Mouse (Mus musculus) ES-CJ7 (cell line): ENCODE measurements at regions not wholly inside any gene's neighbourhood (a gene's known extent, or its start where the extent isn't known, plus 50 kb on each side); places are given as distances from the start of the nearest gene placed in this dataset.

Experiments
- DNase-seq: peaks from one replicate; pipeline ENCODE4 v3.0.0; 2011; ENCODE audit warnings: low read depth, low spot score

GRCm38 (mm10) chr11:112886139-112886538 lies 104.1 kb downstream of the Sox9 start:
- DNase-seq = no peak

GRCm38 (mm10) chr11:112889760-112890159 lies 107.7 kb downstream of the Sox9 start:
- DNase-seq = no peak

GRCm38 (mm10) chr11:112897597-112897996 lies 115.6 kb downstream of the Sox9 start:
- no peak for DNase-seq

DNA sequence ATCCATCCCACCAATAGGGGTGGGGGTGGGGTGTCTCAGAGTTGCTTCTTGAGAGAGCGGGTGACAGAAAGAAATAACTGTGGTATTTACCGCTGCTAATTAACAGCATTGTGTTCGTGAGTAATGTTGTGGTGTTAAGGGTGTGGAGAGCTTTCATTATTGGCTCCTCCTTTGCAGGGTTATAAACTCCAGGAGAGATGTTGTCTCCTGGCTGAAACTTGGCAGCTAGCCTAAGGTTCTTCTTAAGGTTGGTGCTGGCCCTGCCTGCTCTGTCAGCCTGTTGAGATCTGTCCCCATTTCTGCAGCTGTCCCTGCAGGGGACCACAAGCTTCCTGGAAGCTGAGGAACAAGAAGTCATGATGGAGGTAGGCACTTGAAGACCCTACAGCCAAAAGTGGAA lies 120.6 kb downstream of the Sox9 start:
- DNase-seq = no peak

DNA sequence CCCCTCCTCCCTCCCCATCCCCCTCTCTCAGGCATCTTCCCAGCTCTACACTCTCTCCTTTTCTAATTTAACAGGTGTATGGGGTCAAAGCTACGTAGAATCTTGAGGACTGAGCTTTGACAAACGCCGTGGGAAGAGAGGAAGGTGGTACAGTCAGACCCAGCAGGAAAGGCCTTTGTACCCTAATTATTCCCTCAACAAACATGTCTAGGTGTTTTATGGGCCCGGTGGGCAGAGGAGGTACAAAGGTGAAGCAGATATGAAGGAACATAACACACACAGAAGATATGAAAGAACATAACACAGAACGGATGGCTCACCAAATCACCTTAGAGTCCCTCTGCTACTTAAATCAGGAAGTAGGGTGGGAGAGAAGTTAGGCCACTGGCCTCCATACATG lies 128.3 kb downstream of the Sox9 start:
- DNase-seq = no peak

DNA sequence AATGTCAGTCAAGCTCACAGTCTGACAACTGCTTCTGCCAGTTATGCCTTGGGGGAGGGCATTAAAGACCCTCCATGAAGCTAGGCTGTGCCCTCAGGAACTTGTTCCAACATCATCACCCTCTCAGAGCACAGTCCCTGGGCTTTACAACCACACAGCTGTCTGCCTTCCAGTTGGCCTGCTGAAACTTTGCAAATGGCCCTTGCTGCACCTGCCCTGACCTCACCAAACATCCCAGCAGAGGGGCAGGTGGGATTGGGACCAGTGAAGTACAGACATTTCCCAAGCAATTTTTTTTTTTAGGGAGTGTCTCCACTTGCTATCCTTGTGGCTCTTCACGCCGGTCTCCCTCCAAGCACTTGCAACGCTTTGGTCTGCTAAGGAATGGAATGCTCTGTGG lies 130.9 kb downstream of the Sox9 start:
- no peak for DNase-seq

- DNase-seq = no peak
Observed at GRCm38 (mm10) chr11:112916923-112917322, 134.9 kb downstream of the Sox9 start.

- DNase-seq = no peak
Observed at GRCm38 (mm10) chr11:112920131-112920530, 138.1 kb downstream of the Sox9 start.

GRCm38 (mm10) chr11:112924577-112924976 lies 142.6 kb downstream of the Sox9 start:
- no peak for DNase-seq

DNA sequence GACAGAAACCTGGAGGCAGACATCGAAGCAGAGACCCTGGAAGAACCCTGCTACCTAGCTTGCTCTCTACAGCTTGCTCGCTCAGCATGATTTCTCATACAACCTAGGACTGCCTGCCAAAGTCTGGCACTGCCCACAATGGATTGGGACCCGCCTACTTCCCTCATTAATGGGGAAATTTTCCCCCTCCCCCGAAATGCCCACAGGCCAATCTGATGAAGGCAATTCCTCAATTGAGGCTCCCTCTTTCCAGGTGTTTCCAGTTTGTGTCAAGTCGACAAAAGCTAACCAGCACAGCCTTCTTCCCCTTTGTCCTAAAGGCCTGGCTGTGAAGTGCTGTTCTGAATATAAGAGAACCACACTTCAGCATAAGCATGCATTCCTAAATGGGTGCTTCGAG lies 143.1 kb downstream of the Sox9 start:
- DNase-seq = peak; percentile 20

GRCm38 (mm10) chr11:112926330-112927025 lies 144.5 kb downstream of the Sox9 start:
- no peak for DNase-seq

GRCm38 (mm10) chr11:112930186-112930808 lies 148.3 kb downstream of the Sox9 start:
- no peak for DNase-seq

DNA sequence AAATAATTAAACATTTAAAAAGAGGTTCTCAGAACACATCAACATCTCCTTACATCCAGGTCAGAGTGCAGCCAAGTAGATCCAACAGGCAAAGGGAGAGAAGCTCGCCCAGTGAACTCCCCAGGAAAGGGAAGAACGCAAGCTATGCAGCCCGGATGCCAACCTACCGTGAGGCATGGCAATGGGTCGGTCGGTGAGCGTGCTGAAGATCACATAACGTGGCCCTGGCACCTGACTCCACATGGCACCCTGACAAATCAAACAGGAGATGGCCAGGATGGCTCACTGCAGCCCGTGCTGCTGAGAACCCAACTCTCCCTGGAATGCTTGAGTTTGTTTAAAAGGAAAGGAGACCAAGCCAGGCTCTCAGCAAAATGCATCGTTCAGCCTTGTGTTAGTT lies 156.0 kb downstream of the Sox9 start:
- no peak for DNase-seq

DNA sequence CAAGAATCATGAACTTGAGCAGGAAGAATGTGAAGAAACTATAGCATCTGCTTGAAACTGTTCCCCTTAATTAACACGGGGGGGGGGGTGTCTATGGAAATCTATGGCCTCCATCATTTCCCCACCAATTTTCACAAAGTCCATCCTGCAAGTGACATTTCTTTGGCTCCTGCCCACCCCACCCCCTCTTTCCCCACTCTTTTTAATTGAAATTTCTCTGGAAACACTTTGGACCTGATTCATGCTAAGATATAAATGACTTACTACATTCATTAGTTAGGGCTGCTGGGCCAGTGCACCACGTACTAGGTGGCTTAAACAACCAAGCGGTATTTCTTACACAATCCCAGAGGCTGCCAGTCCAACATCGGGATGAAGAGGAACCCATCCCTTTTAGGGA lies 169.4 kb downstream of the Sox9 start:
- DNase-seq = no peak

DNA sequence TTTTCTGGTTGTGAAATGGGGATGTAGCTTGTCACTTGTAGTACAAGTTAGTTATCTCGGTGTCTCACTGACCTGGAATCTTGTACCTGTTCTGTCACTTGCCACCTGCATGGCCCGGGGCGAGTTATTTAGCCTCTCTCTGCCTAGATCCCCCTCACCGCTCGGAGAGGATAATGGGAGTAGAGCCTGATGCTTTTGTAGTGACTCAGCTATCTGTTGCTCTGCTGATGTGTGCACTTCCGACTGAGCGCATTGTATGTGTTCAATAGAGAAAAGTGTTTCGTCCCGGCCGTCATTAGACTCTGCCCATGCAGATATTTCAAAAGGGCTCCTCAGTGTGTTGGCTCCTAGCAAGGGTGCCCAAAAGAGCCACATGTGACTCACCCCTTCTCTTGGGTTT lies 170.3 kb downstream of the Sox9 start:
- DNase-seq = no peak

GRCm38 (mm10) chr11:112953491-112953890 lies 171.5 kb downstream of the Sox9 start:
- no peak for DNase-seq

DNA sequence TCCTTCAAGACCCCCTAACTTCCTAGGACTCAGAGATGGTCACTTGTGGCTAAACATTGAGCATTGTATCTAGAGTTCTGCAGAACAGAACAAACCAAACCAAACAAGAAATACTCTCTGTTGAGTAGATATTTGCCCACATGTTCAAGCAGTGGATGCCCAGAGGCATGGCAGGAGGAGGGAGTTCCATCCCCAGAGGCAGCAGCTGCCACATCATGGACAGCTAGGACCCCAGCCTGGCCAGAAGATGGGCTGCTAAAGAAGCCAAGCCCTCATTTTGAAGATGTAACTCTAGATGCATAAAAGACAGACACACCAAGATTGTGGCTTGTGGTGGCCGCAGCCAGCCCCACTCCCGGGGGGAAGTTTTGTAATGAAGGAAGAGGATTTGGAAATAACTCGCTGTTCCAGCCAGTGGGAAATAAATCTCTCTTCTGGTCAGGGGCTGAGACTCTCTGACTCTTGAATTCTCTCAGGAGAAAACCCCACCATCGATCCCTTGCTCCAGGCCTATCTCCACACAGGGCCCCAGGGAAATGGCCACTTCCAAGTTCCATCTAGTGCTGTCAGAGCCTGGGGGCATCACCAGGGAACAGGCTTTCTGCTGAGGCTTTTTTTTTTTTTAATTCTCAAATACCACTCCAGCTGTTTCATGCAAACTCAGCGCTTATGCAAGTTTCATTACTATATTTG lies 174.9 kb downstream of the Sox9 start:
- DNase-seq = no peak

GRCm38 (mm10) chr11:112959609-112960008 lies 177.6 kb downstream of the Sox9 start:
- peak; percentile 97 for DNase-seq

- no peak for DNase-seq
Observed at GRCm38 (mm10) chr11:112973286-112973685, 191.3 kb downstream of the Sox9 start.

GRCm38 (mm10) chr11:112974893-112975292 lies 192.9 kb downstream of the Sox9 start:
- no peak for DNase-seq

DNA sequence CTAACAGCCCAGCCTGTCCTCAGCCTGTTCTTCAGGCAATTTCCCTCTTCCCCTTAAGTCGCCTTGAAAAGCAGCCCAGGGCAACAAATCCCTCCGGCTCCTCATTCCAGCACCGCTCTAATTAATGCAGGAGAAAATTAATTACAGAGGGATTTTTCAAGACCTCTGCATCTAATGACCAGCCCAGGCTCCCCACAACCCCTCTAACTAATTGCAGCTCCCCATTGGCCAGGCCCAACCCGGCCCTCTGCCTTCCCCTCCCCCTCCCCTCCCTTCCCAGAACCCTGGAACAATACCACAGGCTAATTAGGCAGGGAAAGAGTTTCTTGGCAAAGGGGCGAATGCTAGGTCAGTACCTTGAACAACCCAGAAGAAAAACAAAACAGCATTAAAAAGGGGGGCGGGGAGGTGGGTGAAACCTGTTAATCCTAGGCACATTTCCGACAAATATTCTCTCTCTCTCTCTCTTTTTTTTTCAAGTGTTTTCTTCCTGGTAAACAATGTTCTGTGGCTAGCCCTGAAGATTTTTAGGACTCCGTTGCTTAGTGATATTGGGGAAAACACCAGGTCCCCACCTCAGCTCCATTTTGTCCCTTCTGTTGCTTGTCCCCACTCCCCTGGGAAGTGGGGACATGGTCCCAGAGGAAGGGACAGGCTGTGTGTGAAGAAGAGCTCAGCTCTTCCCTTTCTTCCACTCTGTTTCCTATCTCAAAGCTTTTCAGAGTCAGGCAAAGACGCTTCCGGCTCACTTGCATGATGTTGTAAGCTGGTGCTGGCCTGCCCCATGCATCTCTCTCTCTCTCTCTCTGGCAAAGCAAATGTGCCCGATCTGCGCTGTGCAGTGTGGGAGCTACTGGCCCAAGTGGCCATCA lies 195.1 kb downstream of the Sox9 start:
- DNase-seq = no peak

GRCm38 (mm10) chr11:112978884-112979283 lies 196.9 kb downstream of the Sox9 start:
- no peak for DNase-seq
